Mouse (Mus musculus): ENCODE data around the gene Trmt5.

GRCm38 (mm10) chr12:73245687-73246086 lies 40.8 kb downstream of the Trmt5 start:
- TF ChIP-seq CTCF (IDR thresholded peaks at IDR 0.05; ENCODE audit: borderline replicate concordance, insufficient read depth, low read depth, low read length) (no peak), POLR2A (IDR thresholded peaks at IDR 0.05; ENCODE audit: borderline replicate concordance, insufficient read depth, low read length) (no peak)

Measured in cerebellum, adult 2 months (tissue).